ENCODE assay signal across 9 mouse cellular contexts in the genomic region with DNA sequence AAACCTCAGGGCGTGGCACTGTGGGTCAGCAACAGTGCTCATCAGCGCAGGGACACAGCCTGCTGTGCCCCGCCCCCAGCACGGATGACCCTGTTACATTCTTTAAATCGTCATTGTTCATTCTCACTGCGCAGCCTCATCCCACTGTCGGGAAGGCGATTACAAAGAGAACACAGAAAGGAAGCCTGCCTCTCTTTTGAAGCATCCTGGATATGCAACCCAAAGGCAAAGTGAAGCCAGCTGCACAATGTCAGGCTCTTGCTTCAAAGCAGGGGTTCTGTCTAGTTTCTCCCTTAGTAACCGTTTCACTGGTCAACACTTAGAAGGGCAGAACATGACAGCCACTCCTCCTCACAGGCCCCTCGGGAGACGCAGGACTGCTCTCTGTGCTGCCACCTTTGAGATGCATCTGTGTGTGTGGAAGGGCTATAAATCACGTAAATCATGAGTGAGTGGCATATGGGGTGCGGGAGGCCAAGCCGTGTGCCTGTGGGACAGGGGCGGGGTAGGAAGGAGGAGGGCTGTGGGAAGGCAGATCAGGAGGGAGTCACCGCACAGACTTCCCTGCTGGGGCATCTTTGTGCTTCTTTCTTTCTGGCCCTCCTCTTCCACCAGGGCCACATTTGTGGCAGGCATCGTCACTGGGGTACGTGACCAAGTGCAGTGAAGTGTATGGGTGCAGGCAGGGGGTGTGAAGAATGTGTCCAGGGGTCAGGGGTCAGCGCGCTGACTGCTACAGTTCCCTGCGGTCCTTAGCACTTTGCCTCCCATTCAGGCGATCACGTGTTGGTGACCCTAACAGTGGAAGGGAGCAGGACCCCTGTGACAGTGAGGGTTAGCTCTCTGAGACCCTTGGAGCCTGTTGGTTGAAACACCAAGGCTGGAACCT.
DNase-seq lines count a peak whose midpoint lies in the region; ATAC-seq lines count a peak whose summit lies in the region.
"Had no signal": no experiment of that assay in that cellular context is flagged by ENCODE, and none has a peak within 500 bp of the region (broad histone marks: within the 10 kb centered on the region; RNA-seq: fewer than 3 reads in every experiment).

No protein-coding gene starts in this region.

- H3K4me3 ChIP-seq in kidney, embryonic 15.5 days (replicated peaks), result no peak overlapping the region
- H3K4me3 ChIP-seq in hindbrain, embryonic 16.5 days (ENCODE audit: low read length), result no peak overlapping the region
- no peak overlapping the region for H3K4me3 ChIP-seq in neural tube, embryonic 11.5 days (ENCODE audit: low read depth, low read length)
- H3K4me3 ChIP-seq: embryonic facial prominence, embryonic 15.5 days had no signal

- H3K27me3 ChIP-seq in kidney, embryonic 15.5 days, result 0 out of 2 replicates have a peak, but pooled peaks cover 2% of the 10 kb centered on the region
- H3K27me3 ChIP-seq in hindbrain, embryonic 16.5 days (replicated peaks; ENCODE audit: control insufficient read depth, insufficient read depth, low read length), result no peaks in the 10 kb centered on the region
- H3K27me3 ChIP-seq in neural tube, embryonic 11.5 days (ENCODE audit: control insufficient read depth, insufficient read depth, low read length), result no peaks in the 10 kb centered on the region
- H3K27me3 ChIP-seq: embryonic facial prominence, embryonic 15.5 days had no signal

- H3K27ac ChIP-seq in kidney, embryonic 15.5 days, result peak overlapping the region; percentile 61
- no peak overlapping the region; the same call in 1 of the 2 replicates for H3K27ac ChIP-seq in hindbrain, embryonic 16.5 days (ENCODE audit: low read depth, low read length)
- 0 out of 2 replicates have a peak overlapping the region, but pooled peaks have one; percentile 35 for H3K27ac ChIP-seq in neural tube, embryonic 11.5 days (ENCODE audit: low read depth, low read length)
- H3K27ac ChIP-seq: embryonic facial prominence, embryonic 15.5 days had no signal

- no peak for DNase-seq in kidney, adult 11 months
- peak; percentile 68 for DNase-seq in embryo, embryonic 10.5 days (ENCODE audit: low spot score)
- DNase-seq in neural tube, embryonic 11.5 days (ENCODE audit: low spot score), result peak; percentile 59
- DNase-seq in gastrocnemius, postnatal 10 days, result no peak
- DNase-seq in ovary, postnatal 36 days (ENCODE audit: low spot score), result no peak

- no peaks in the 10 kb centered on the region for H3K36me3 ChIP-seq in kidney, embryonic 15.5 days
- H3K36me3 ChIP-seq in hindbrain, embryonic 16.5 days (ENCODE audit: control insufficient read depth, insufficient read depth, low read length), result no peaks in the 10 kb centered on the region
- no peaks in the 10 kb centered on the region for H3K36me3 ChIP-seq in neural tube, embryonic 11.5 days (ENCODE audit: control insufficient read depth, insufficient read depth, low read length)
- H3K36me3 ChIP-seq: embryonic facial prominence, embryonic 15.5 days had no signal

- peaks cover 35% of the 10 kb centered on the region for H3K4me1 ChIP-seq in kidney, embryonic 15.5 days
- H3K4me1 ChIP-seq in hindbrain, embryonic 16.5 days (ENCODE audit: control insufficient read depth, insufficient read depth, low read depth, low read length), result peaks cover 13% of the 10 kb centered on the region
- peaks cover 19% of the 10 kb centered on the region for H3K4me1 ChIP-seq in neural tube, embryonic 11.5 days (ENCODE audit: control insufficient read depth, insufficient read depth, low read length)

- no peaks in the 10 kb centered on the region for H3K9me3 ChIP-seq in kidney, embryonic 15.5 days (replicated peaks)
- H3K9me3 ChIP-seq in hindbrain, embryonic 16.5 days (ENCODE audit: control insufficient read depth, low read length), result no peaks in the 10 kb centered on the region
- H3K9me3 ChIP-seq in neural tube, embryonic 11.5 days (ENCODE audit: control insufficient read depth, low read length), result no peaks in the 10 kb centered on the region
- H3K9me3 ChIP-seq: embryonic facial prominence, embryonic 15.5 days had no signal

- 19% methylated on average over 23 of the region's 23 CpGs for WGBS in kidney, embryonic 15.5 days
- 20% methylated on average over 23 of the region's 23 CpGs for WGBS in hindbrain, embryonic 16.5 days
- 28% methylated on average over 23 of the region's 23 CpGs for WGBS in neural tube, embryonic 11.5 days

- peak; percentile 62 for ATAC-seq in kidney, embryonic 15.5 days (replicated peaks; ENCODE audit: low FRiP score)
- peak; percentile 48; the same call in 1 of the 2 replicates for ATAC-seq in hindbrain, embryonic 16.5 days
- ATAC-seq in neural tube, embryonic 11.5 days (ENCODE audit: insufficient read depth, low FRiP score, low TSS enrichment), result peak; percentile 62
- ATAC-seq in megakaryocyte progenitor cell, adult 5-6 weeks (replicated peaks; ENCODE audit: poor library complexity), result no peak

- no peak overlapping the region; the same call in 1 of the 2 replicates for H3K9ac ChIP-seq in kidney, embryonic 15.5 days
- peak overlapping the region; percentile 8; the same call in 1 of the 2 replicates for H3K9ac ChIP-seq in hindbrain, embryonic 16.5 days (ENCODE audit: low read depth, low read length)
- H3K9ac ChIP-seq in neural tube, embryonic 11.5 days (ENCODE audit: low read length), result peak overlapping the region; percentile 44
- H3K9ac ChIP-seq: embryonic facial prominence, embryonic 15.5 days had no signal

- peak overlapping the region; percentile 29 for H3K4me2 ChIP-seq in kidney, embryonic 15.5 days
- peak overlapping the region; percentile 10; the same call in 1 of the 2 replicates for H3K4me2 ChIP-seq in hindbrain, embryonic 16.5 days (ENCODE audit: low read length)
- H3K4me2 ChIP-seq in neural tube, embryonic 11.5 days (ENCODE audit: low read depth), result peak overlapping the region; percentile 12; the same call in 1 of the 2 replicates
- H3K4me2 ChIP-seq: embryonic facial prominence, embryonic 15.5 days had no signal

Comparison
In these comparisons a context has a peak if more than half of its experiments do, and no peak if none do; other contexts are left out.
1. DNase-seq: peak in embryo, embryonic 10.5 days (single experiment) and neural tube, embryonic 11.5 days (single experiment); none in kidney, adult 11 months (single experiment), gastrocnemius, postnatal 10 days (single experiment) and ovary, postnatal 36 days (single experiment).
2. Peak in every context shown above with its lines, with median percentiles within 50 percentile points of each other: H3K4me2 ChIP-seq.